Mouse (Mus musculus) liver, embryonic 14.5 days (tissue): ENCODE measurements around the gene Dpf1.

Experiments used
- CTCF ChIP-seq: IDR thresholded peaks from 2 replicates; pipeline ENCODE4 v1.5.1; 2016; ENCODE audit warnings: antibody characterized with exemption, low read depth, control low read depth
- EP300 ChIP-seq: IDR thresholded peaks from 2 replicates; pipeline ENCODE4 v1.6.1; 2016; ENCODE audit warnings: antibody characterized with exemption, low read depth

GRCm38 (mm10) chr7:29290691-29291485 lies 12.9 kb upstream of the Dpf1 start:
- TF ChIP-seq CTCF (no peak), EP300 (no peak)
